Mouse (Mus musculus) brain, embryonic 14.5 days (tissue): Measurements from ENCODE around the gene Hcn2.

Source experiments
- CTCF ChIP-seq: fragments of 200-500 bp; IDR thresholded peaks from 2 replicates; pipeline ENCODE4 v1.5.1; 2012; ENCODE audit warnings: inconsistent platforms, mild to moderate bottlenecking, moderate library complexity, borderline replicate concordance; ENCODE audit not compliant: insufficient read depth, insufficient read length; ENCODE audit errors: extremely low read depth
- POLR2A ChIP-seq: fragments of 200-500 bp; IDR thresholded peaks from 2 replicates; pipeline ENCODE4 v1.6.1; 2012; ENCODE audit warnings: mild to moderate bottlenecking, inconsistent platforms, borderline replicate concordance; ENCODE audit not compliant: poor library complexity, insufficient read depth, insufficient read length, severe bottlenecking; ENCODE audit errors: extremely low read depth

- TF ChIP-seq POLR2A (no peak), CTCF (peak; percentile 37)
These were observed 24.4 kb downstream of the Hcn2 start for GRCm38 (mm10) chr10:79740863-79741262.
